Mouse (Mus musculus): Measurements from ENCODE around the gene Wipf2.
"Not testable (repeated sequence)": the region's sequence is repeated elsewhere in the genome, so short reads cannot be mapped to it uniquely, and the experiment has no call there.

Wipf2 gene

DNA sequence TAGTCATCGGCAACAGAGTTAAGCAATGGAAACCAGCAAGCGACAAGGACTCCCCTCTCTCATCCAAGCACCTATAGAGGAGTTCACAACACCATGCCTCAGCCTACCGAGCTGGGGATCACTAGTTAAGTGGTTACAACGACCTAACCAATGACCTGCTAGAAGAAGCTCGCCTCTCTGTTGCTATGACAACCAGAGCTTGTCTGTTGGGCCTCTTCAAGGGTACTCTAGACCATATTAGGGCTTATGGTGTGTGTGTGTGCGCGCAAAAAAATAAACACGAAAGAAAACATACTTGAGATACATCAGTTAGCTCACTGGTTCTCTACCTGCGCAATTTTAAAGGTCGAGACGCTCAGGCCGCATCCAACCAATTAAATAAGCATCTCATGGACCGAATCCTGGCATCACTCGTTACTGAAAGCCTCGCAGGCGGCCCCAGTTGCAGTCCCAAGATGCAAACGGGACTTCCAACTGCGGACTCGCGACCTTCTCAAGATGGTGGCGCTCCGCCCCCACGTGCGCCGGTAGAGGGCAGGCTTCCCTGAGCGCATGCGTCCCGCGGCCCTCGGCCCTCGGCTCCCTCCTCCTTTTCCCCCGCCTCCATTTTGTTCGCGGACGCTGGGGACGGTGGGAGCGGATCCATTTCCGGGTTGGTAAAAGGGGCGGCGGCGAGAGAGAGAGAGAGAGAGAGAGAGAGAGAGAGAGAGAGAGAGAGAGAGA is at the start of gene Wipf2:
Gene Wipf2 (plus strand): TSS at position 611 of the 723 bp plus-strand sequence.
- DNase-seq (ENCODE audit: low spot score in 2 of 2): peak; percentile 95 to 97

- DNase-seq (ENCODE audit: low spot score in 2 of 2): no peak
Observed at GRCm38 (mm10) chr11:98816706-98817239, 46.7 kb upstream of the Wipf2 start.

DNA sequence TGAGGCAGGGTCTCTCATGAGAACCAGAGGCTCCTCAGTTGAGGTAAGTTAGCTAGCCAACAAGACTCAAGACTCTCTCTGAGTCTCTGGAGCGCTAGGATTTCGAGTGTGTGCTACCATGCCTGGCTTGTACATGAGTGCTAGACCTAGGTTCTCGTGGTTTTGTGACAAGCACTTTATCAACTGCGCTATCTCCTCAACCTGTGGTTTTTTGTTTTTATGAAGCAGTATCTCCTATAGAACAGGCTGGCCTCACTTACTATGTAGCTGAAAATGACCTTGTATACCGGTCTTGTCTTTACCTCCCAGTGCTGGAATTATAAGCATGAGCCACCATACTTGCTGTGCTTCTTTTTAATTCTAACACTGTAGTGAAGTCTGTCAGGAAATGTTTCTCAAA is 42.5 kb upstream of the Wipf2 start:
- no peak for DNase-seq (ENCODE audit: low spot score in 2 of 2)

- not testable (repeated sequence) for DNase-seq (ENCODE audit: low spot score in 2 of 2)
Observed at GRCm38 (mm10) chr11:98826071-98826470, 37.4 kb upstream of the Wipf2 start.

- DNase-seq (ENCODE audit: low spot score in 2 of 2): no peak
Observed at GRCm38 (mm10) chr11:98827877-98828276, 35.6 kb upstream of the Wipf2 start.

GRCm38 (mm10) chr11:98829091-98829775 is 34.2 kb upstream of the Wipf2 start:
- peak in 1 of 2 experiments; percentile 43 for DNase-seq (ENCODE audit: low spot score in 2 of 2)

GRCm38 (mm10) chr11:98829875-98830274 is 33.6 kb upstream of the Wipf2 start:
- DNase-seq (ENCODE audit: low spot score in 2 of 2): no peak

GRCm38 (mm10) chr11:98835296-98835695 is 28.1 kb upstream of the Wipf2 start:
- peak in 1 of 2 experiments; percentile 13 for DNase-seq (ENCODE audit: low spot score in 2 of 2)

DNA sequence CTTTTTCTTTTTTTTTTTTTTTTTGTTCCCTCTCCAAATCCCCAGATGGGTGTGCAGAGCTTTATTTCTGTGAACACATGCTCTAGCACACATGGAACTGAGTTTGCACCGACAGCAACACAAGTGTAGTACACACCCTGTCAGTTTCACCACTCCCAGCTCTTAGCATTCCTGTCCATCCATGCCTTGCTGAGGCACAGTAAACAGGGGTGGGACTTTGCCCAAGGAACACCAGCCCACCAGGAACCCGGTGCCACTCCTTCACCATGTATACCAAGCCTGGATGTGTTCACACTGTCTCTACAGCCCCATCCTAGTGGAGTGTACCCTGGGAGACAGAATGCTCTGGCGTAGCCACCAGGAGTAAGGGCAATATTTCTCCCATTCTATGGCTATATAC is 27.7 kb upstream of the Wipf2 start:
- peak in 1 of 2 experiments; percentile 20 for DNase-seq (ENCODE audit: low spot score in 2 of 2)

- DNase-seq (ENCODE audit: low spot score in 2 of 2): peak in 1 of 2 experiments; percentile 20
Observed at GRCm38 (mm10) chr11:98836128-98836527, 27.3 kb upstream of the Wipf2 start.

- DNase-seq (ENCODE audit: low spot score in 2 of 2): peak; percentile 78
Observed at GRCm38 (mm10) chr11:98836651-98837141, 26.7 kb upstream of the Wipf2 start, which contains the start of gene Rapgefl1. Gene Rapgefl1 (plus strand): TSS chr11:98836785.

- DNase-seq (ENCODE audit: low spot score in 2 of 2): peak in 1 of 2 experiments; percentile 35
Observed at GRCm38 (mm10) chr11:98837231-98837704, 26.2 kb upstream of the Wipf2 start.

DNA sequence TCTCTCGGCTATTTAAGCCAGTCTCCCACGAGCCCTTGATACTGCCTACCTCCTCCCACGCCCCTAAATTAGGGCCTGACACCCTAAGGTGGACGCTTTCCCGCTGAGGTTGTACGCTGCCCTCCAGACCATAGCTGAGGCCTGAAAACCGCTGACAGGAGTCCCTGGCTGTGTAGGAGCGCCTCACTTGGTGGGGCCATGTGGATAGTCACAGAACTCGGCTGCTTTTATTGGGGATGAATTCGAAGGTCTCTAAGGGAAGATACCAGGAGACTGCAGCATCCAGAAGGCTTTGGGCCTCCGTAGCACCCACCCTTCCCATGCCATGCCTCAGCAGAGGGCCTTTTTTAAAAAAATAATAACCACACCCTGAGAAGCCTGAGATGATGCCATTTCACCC is 25.5 kb upstream of the Wipf2 start:
- DNase-seq (ENCODE audit: low spot score in 2 of 2): no peak

GRCm38 (mm10) chr11:98838512-98838911 is 24.9 kb upstream of the Wipf2 start:
- peak; percentile 82 for DNase-seq (ENCODE audit: low spot score in 2 of 2)

- no peak for DNase-seq (ENCODE audit: low spot score in 2 of 2)
Observed at GRCm38 (mm10) chr11:98839402-98839801, 24.0 kb upstream of the Wipf2 start.

DNA sequence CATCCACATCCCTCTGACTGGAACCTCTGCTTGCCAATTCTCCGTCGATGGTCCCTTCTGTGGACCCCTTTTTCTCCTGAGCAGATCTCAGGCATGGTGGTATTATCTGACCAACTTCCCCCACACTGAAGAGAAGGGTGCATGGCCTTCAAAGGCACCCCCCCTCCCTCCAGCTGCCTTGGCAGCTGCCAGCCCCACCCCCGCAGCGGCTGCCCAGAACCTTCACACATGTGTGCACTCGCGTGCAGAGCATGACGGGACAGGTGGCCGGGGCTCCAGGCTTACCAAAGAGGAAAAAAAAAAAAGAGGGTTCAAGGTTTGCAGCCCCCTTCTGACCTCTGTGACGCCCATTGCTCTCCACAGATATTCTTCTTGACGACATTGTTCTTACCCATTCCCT is 23.5 kb upstream of the Wipf2 start:
- DNase-seq (ENCODE audit: low spot score in 2 of 2): no peak

- DNase-seq (ENCODE audit: low spot score in 2 of 2): no peak
Observed at GRCm38 (mm10) chr11:98846016-98846415, 17.4 kb upstream of the Wipf2 start.

- no peak for DNase-seq (ENCODE audit: low spot score in 2 of 2)
Observed at GRCm38 (mm10) chr11:98846865-98847604, 16.4 kb upstream of the Wipf2 start.

GRCm38 (mm10) chr11:98849196-98849894 is 14.1 kb upstream of the Wipf2 start:
- DNase-seq (ENCODE audit: low spot score in 2 of 2): no peak

DNA sequence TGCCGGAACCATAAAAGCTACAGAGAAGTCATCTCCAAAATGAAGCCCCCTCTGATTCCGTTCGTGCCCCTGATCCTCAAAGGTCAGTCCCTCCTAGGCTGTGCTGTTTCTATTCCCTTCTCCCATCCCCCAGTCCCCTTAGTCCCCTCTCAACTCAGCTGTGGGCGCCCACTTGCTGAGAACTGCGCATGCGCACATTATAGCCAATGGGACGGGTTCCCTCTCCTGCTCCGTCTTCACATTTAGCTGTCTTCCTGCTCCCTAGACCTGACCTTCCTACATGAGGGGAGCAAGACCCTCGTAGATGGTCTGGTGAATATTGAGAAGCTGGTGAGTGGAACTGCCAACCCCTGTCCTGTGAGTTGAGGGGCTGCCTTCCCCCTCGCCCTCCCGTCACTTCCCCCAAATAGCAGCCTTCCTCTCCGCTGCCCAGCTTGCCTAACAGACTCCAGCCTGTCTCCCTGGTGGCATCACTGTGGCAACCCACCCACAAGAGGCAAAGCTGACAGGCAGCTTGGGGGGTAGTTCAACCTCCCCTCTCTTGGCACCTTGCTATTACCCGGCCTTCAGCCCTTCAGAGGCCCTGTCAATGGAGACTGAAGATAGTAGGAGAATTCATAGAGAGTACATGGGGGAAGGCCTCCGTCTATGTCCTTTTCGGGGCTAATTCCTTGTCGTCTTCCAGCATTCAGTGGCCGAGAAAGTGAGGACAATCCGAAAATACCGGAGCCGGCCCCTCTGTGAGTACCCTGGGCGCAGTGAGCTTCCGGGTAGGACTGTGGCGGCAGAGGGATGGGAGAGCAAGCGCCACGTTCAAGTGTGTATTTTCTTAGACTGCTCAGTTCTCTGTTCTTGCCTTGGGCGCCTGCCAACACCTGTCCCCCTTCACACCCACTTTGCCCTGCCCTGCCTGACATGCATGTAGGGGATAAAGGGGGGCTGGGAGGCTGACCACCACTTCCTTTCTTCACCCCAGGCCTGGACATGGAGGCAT is 13.0 kb upstream of the Wipf2 start:
- no peak for DNase-seq (ENCODE audit: low spot score in 2 of 2)

All from right cerebral cortex, adult 2 months (tissue).